Mouse (Mus musculus) monocyte, adult 2 months (primary cell): ENCODE results near the gene Irx4.

Source experiments
- DNase-seq, 2 experiments: peaks; one replicate each; pipeline ENCODE4 v3.0.0; 2022; ENCODE audit warnings: low spot score in 2 of 2, low read depth in 1 of 2

Gene Irx4

DNA sequence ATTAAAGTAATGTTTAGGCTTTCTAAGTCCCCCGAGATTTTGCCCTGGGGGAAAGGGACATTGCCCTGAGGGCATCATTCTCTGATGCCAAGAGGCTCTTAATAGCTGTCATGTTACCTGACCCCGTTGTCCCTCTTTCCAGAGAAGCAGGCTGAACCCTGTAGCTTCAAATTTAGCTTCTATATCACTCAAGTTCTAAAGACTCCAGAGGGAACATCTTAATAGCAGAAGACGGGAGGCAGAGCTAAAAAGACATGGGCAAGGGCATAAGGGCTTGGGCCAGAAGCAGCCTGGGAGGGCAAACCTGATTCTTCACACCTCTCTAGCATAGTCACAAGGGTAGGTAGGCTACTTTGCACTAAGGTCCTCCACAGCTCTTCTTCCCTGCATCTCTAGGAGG is 9.6 kb downstream of the Irx4 start:
- DNase-seq = no peak

- DNase-seq = no peak
Measured at GRCm38 (mm10) chr13:73270451-73271081, 10.3 kb downstream of the Irx4 start.

- DNase-seq = no peak
Measured at GRCm38 (mm10) chr13:73271336-73272242, 11.3 kb downstream of the Irx4 start.

DNA sequence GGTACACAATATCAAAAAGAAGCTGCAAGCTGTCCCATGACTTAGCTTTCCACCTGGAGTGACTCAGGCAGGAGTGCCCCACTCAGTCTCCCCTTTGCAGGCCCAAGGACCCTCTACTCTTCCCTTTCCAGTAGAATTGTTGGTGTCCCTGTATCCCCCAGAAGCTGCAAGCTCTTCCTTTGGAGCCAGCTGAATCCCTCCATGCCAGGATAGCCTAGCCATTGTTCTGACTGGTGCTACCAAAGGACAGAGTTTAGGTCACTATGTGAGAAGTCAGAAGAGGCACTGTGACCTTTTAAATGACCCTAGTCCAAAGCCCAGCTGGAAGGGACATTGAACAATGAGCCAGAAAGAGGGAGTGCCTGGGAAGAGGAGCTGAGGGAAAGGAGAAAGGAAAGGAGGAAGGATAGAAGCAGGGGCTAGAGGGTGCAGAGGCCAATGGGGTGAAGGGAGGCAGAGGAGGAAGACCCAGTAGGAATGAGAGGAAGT is 12.6 kb downstream of the Irx4 start:
- DNase-seq = no peak

- no peak for DNase-seq
Measured at GRCm38 (mm10) chr13:73273536-73273935, 13.3 kb downstream of the Irx4 start.

DNA sequence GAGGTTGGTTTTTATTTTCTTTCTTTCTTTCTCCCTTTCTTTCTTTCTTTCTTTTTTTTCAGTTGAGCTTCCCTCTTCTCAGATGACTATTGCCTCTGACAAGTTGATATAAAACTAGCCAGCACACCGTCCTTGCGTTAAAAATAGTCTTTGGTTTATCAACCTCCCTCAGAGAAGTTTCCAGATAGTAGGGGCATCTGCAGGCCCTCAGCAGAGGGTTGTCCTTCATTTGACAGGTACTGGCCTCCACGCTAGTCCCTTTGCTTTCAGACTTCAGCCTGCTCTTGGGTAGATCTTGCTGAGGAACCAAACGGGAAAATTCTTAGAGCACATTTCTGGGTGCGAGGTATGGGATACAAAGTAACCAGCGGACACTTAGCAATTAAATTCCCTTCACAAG is 17.1 kb downstream of the Irx4 start:
- DNase-seq = no peak

DNA sequence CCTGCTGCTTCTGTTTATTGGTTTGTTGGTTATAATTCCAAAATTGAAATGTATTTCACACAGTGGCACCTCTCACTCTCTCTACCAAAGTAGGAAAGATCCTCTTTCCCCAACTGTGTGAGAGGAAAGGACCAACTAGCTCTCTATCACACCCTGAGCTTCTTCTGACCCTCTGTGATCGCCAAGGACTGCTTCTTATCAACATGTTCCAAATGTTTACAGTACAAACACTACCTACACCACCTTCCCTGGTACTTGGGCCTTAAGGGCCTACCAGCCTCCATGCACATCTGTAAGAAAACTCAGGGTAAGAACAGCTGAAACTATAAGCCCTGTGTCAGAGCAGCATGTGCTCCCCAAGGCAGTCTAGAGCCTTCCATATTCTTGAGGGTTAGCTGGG is 17.5 kb downstream of the Irx4 start:
- DNase-seq = no peak

GRCm38 (mm10) chr13:73279196-73279595 is 18.9 kb downstream of the Irx4 start:
- DNase-seq = no peak

GRCm38 (mm10) chr13:73282407-73282806 is 22.1 kb downstream of the Irx4 start:
- DNase-seq = no peak

GRCm38 (mm10) chr13:73283534-73283933 is 23.3 kb downstream of the Irx4 start:
- no peak for DNase-seq

DNA sequence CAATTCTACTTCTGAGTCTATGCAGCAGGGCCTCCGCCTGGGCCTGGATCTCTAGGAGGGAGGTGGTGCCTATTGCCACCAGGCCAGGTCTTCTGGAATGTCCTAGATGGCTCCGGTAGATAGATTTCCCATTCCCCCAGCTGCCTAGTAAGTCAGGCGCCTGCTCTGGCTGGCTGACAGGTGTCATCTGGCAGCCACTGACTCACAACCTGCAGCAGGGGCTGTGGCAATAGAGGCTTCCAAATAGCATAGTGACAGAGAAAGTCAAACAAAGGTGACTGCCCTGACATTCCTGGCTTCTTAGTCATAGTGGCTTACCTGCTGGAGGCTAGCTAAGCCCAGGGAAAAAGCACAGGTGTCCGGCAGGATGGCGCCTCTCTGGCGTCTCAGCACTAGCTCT is 29.9 kb downstream of the Irx4 start:
- no peak for DNase-seq

GRCm38 (mm10) chr13:73291102-73291501 is 30.8 kb downstream of the Irx4 start:
- no peak for DNase-seq

DNA sequence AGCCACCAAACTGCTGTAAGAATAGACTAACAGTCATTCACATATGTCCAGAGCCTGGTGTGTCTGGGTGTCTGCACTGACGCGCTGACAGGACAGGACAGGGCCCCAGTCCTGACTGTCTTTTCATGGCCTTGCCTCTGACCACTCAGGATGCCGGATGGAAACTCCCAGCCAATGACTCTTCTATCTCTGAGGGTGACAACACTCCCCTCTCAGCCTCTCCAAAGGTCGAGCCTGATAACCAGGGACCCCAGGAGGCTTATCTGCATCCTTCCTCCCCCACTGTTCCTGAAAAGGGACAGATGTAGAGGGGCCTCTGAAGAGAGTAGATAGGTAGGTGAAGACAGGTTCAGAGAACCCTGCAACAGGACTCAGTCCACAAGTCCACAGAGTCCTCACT is 38.4 kb downstream of the Irx4 start:
- DNase-seq = no peak

DNA sequence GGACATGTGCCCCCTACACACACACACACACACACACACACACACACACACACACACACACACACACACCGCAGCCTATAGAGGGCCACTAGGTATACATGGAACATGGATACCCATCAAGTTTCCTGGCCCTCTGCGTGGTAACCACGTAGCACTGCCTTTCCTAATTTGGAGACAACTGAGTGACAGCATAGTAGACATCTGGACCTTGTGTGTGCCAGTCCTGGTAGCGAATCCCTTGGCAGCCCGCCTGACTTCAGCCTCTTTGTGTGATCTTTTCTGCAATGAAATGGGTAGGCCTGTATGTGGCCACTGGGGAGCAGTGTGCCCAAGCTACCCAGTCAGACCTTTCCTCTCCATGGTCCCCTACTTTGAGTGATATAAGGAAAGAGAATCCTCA is 39.0 kb downstream of the Irx4 start:
- DNase-seq = no peak

GRCm38 (mm10) chr13:73304729-73305128 is 44.5 kb downstream of the Irx4 start:
- DNase-seq = no peak

DNA sequence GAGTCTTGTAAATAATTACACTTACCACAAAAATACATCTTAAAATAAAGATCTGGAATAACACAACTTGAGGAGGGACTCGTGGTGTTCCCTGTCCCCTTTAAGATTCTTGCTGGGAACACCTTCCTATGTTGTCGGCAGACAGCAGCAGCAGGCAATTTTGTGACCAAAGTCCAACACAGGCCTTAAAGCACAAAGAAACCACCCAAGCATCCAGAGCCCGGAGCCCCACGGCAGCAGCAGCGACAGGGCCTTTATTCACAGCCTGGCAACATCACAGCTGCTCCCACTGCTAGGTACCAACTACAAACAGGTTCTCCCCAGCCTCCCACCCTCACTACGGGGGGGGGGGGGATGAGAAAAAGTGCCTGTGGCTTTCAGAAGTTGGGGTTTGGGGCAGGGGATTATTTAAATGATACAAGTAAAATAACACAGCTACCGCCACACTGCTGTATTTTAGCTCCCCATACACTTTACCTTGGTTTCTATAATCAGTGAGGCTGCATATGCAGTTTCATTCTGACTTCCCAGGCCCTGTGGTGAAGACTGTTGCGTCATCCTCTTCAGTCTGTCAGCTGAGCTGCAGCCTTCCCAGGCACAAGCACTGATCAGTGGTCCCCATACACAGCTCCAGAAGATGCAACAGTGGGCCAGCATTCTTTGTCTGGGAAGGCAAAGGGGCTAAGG is 45.3 kb downstream of the Irx4 start:
- no peak for DNase-seq

DNA sequence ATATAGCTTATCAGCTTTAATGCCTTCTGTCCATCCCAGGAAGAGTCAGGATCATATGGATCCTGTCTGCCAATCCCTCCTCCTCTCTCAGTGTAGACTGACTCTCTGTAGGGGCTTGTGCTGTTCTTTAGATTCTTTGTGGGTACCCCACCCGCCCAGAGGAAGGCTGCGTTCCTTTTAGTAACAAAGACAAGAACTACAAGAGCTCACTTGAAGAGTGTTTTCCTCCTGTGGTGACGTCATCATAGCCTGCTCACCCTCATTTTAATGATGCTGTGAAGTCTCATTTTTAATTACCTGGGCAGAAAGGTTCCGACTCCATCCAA is 45.8 kb downstream of the Irx4 start:
- DNase-seq = no peak

GRCm38 (mm10) chr13:73306430-73306829 is 46.2 kb downstream of the Irx4 start:
- no peak for DNase-seq

- no peak for DNase-seq
Measured at GRCm38 (mm10) chr13:73310183-73310929, 50.1 kb downstream of the Irx4 start.
